Mouse (Mus musculus): ENCODE data around the gene Tmem255b. TPM values are rescaled to one million over a fixed set of nuclear protein-coding genes. Genes with fewer than 3 reads are reported as not detected.

Tmem255b gene
- polyA plus RNA-seq, 1 experiment from 2014 or later, result 0.33 TPM

GRCm38 (mm10) chr8:13507284-13507937 is 72.4 kb downstream of the Tmem255b start:
- no peak for ATAC-seq (replicated peaks; ENCODE audit: insufficient number of reproducible peaks, low FRiP score, low TSS enrichment)
- Histone ChIP-seq H3K4me2 (no peak overlapping the region), H3K9ac (ENCODE audit: low read depth, low read length) (no peak overlapping the region), H3K9me3 (replicated peaks; ENCODE audit: control insufficient read depth, low read length) (no peaks in the 10 kb centered on the region), H3K4me1 (ENCODE audit: control insufficient read depth, insufficient read depth, low read length) (no peaks in the 10 kb centered on the region), H3K27me3 (ENCODE audit: control insufficient read depth, insufficient read depth, low read length) (no peaks in the 10 kb centered on the region), H3K4me3 (ENCODE audit: low read depth, low read length) (no peak overlapping the region), H3K36me3 (ENCODE audit: control insufficient read depth, insufficient read depth, low read length) (no peaks in the 10 kb centered on the region), H3K27ac (ENCODE audit: low read depth, low read length) (no peak overlapping the region)
- 75% methylated on average over 3 of the region's 3 CpGs for WGBS (ENCODE audit: insufficient replicate concordance)

- Histone ChIP-seq H3K9me3 (replicated peaks; ENCODE audit: control insufficient read depth, low read length) (no peaks in the 10 kb centered on the region), H3K36me3 (ENCODE audit: control insufficient read depth, insufficient read depth, low read length) (no peaks in the 10 kb centered on the region), H3K9ac (ENCODE audit: low read depth, low read length) (no peak overlapping the region), H3K27me3 (ENCODE audit: control insufficient read depth, insufficient read depth, low read length) (no peaks in the 10 kb centered on the region), H3K27ac (ENCODE audit: low read depth, low read length) (no peak overlapping the region), H3K4me2 (no peak overlapping the region), H3K4me3 (ENCODE audit: low read depth, low read length) (no peak overlapping the region), H3K4me1 (ENCODE audit: control insufficient read depth, insufficient read depth, low read length) (no peaks in the 10 kb centered on the region)
- 78% methylated on average over 5 of the region's 5 CpGs for WGBS (ENCODE audit: insufficient replicate concordance)
- ATAC-seq (replicated peaks; ENCODE audit: insufficient number of reproducible peaks, low FRiP score, low TSS enrichment), result no peak
Observed at GRCm38 (mm10) chr8:13512016-13512415, 77.0 kb downstream of the Tmem255b start.

GRCm38 (mm10) chr8:13512677-13513076 is 77.7 kb downstream of the Tmem255b start:
- Histone ChIP-seq H3K27me3 (ENCODE audit: control insufficient read depth, insufficient read depth, low read length) (no peaks in the 10 kb centered on the region), H3K9me3 (replicated peaks; ENCODE audit: control insufficient read depth, low read length) (no peaks in the 10 kb centered on the region), H3K4me2 (no peak overlapping the region), H3K4me1 (ENCODE audit: control insufficient read depth, insufficient read depth, low read length) (0 out of 2 replicates have a peak, but pooled peaks cover 3% of the 10 kb centered on the region), H3K4me3 (ENCODE audit: low read depth, low read length) (no peak overlapping the region), H3K27ac (ENCODE audit: low read depth, low read length) (no peak overlapping the region), H3K36me3 (ENCODE audit: control insufficient read depth, insufficient read depth, low read length) (no peaks in the 10 kb centered on the region), H3K9ac (ENCODE audit: low read depth, low read length) (no peak overlapping the region)
- WGBS (ENCODE audit: insufficient replicate concordance), result 67% methylated on average over 6 of the region's 6 CpGs
- ATAC-seq (replicated peaks; ENCODE audit: insufficient number of reproducible peaks, low FRiP score, low TSS enrichment), result no peak

GRCm38 (mm10) chr8:13513556-13514370 is 78.8 kb downstream of the Tmem255b start:
- Histone ChIP-seq H3K27me3 (ENCODE audit: control insufficient read depth, insufficient read depth, low read length) (no peaks in the 10 kb centered on the region), H3K27ac (ENCODE audit: low read depth, low read length) (no peak overlapping the region), H3K36me3 (ENCODE audit: control insufficient read depth, insufficient read depth, low read length) (no peaks in the 10 kb centered on the region), H3K4me2 (no peak overlapping the region), H3K4me3 (ENCODE audit: low read depth, low read length) (no peak overlapping the region), H3K9me3 (replicated peaks; ENCODE audit: control insufficient read depth, low read length) (no peaks in the 10 kb centered on the region), H3K4me1 (ENCODE audit: control insufficient read depth, insufficient read depth, low read length) (0 out of 2 replicates have a peak, but pooled peaks cover 3% of the 10 kb centered on the region), H3K9ac (ENCODE audit: low read depth, low read length) (no peak overlapping the region)
- no peak for ATAC-seq (replicated peaks; ENCODE audit: insufficient number of reproducible peaks, low FRiP score, low TSS enrichment)
- WGBS (ENCODE audit: insufficient replicate concordance), result 74% methylated on average over 5 of the region's 5 CpGs

GRCm38 (mm10) chr8:13516011-13516442 is 81.0 kb downstream of the Tmem255b start:
- H3K36me3 ChIP-seq (ENCODE audit: control insufficient read depth, insufficient read depth, low read length), result no peaks in the 10 kb centered on the region
- no peak overlapping the region for H3K4me3 ChIP-seq (ENCODE audit: low read depth, low read length)
- 0 out of 2 replicates have a peak, but pooled peaks cover 6% of the 10 kb centered on the region for H3K4me1 ChIP-seq (ENCODE audit: control insufficient read depth, insufficient read depth, low read length)
- no peak overlapping the region for H3K4me2 ChIP-seq
- no peaks in the 10 kb centered on the region for H3K9me3 ChIP-seq (replicated peaks; ENCODE audit: control insufficient read depth, low read length)
- no peaks in the 10 kb centered on the region for H3K27me3 ChIP-seq (ENCODE audit: control insufficient read depth, insufficient read depth, low read length)
- WGBS (ENCODE audit: insufficient replicate concordance), result 51% methylated on average over 7 of the region's 7 CpGs
- no peak for ATAC-seq (replicated peaks; ENCODE audit: insufficient number of reproducible peaks, low FRiP score, low TSS enrichment)
- H3K27ac ChIP-seq (ENCODE audit: low read depth, low read length), result no peak overlapping the region
- H3K9ac ChIP-seq (ENCODE audit: low read depth, low read length), result no peak overlapping the region

- no peak overlapping the region for H3K4me3 ChIP-seq (ENCODE audit: low read depth, low read length)
- no peaks in the 10 kb centered on the region for H3K9me3 ChIP-seq (replicated peaks; ENCODE audit: control insufficient read depth, low read length)
- H3K9ac ChIP-seq (ENCODE audit: low read depth, low read length), result no peak overlapping the region
- no peaks in the 10 kb centered on the region for H3K36me3 ChIP-seq (ENCODE audit: control insufficient read depth, insufficient read depth, low read length)
- no peak for ATAC-seq (replicated peaks; ENCODE audit: insufficient number of reproducible peaks, low FRiP score, low TSS enrichment)
- no peak overlapping the region for H3K4me2 ChIP-seq
- no peak overlapping the region for H3K27ac ChIP-seq (ENCODE audit: low read depth, low read length)
- H3K4me1 ChIP-seq (ENCODE audit: control insufficient read depth, insufficient read depth, low read length), result 0 out of 2 replicates have a peak, but pooled peaks cover 6% of the 10 kb centered on the region
- 70% methylated on average over 5 of the region's 5 CpGs for WGBS (ENCODE audit: insufficient replicate concordance)
- no peaks in the 10 kb centered on the region for H3K27me3 ChIP-seq (ENCODE audit: control insufficient read depth, insufficient read depth, low read length)
Observed at GRCm38 (mm10) chr8:13516728-13517127, 81.7 kb downstream of the Tmem255b start.

GRCm38 (mm10) chr8:13517284-13517781 is 82.3 kb downstream of the Tmem255b start:
- Histone ChIP-seq H3K36me3 (ENCODE audit: control insufficient read depth, insufficient read depth, low read length) (no peaks in the 10 kb centered on the region), H3K9ac (ENCODE audit: low read depth, low read length) (no peak overlapping the region), H3K4me2 (no peak overlapping the region), H3K4me3 (ENCODE audit: low read depth, low read length) (no peak overlapping the region), H3K9me3 (replicated peaks; ENCODE audit: control insufficient read depth, low read length) (no peaks in the 10 kb centered on the region), H3K27me3 (ENCODE audit: control insufficient read depth, insufficient read depth, low read length) (no peaks in the 10 kb centered on the region), H3K4me1 (ENCODE audit: control insufficient read depth, insufficient read depth, low read length) (0 out of 2 replicates have a peak, but pooled peaks cover 6% of the 10 kb centered on the region), H3K27ac (ENCODE audit: low read depth, low read length) (no peak overlapping the region)
- ATAC-seq (replicated peaks; ENCODE audit: insufficient number of reproducible peaks, low FRiP score, low TSS enrichment), result no peak
- 74% methylated on average over 6 of the region's 6 CpGs for WGBS (ENCODE audit: insufficient replicate concordance)
